In the genomic region with DNA sequence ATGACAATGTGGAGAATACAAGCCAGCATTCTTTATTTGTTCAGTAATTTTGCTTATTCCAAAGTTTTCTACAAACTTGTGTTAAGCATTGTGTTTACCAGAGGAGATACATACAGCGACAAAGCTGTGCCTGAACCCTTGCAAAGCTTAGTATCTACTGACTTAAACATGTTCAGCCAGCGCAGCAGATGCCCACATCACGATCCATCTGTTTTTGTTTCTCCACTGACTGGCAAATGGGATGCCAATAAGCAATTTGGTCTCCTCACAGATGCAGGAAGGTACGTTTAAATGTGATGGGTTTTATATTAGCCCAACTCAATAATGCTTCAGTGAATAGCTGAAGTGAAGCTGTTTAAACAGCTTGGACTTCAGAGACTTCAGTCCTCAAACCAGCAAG, we compare ENCODE assay signal across 22 mouse cellular contexts.
"Had no signal": no experiment of that assay in that cellular context is flagged by ENCODE, and none has a peak within 500 bp of the region (broad histone marks: within the 10 kb centered on the region; RNA-seq: fewer than 3 reads in every experiment).

No protein-coding gene starts in this region.

- H3K36me3 ChIP-seq: hindbrain, embryonic 15.5 days; kidney, embryonic 15.5 days; limb, embryonic 12.5 days; limb, embryonic 15.5 days; midbrain, embryonic 12.5 days; midbrain, embryonic 15.5 days; neural tube, embryonic 12.5 days; neural tube, embryonic 15.5 days; stomach, embryonic 15.5 days had no signal

- H3K4me1 ChIP-seq: hindbrain, embryonic 15.5 days; kidney, embryonic 15.5 days; limb, embryonic 12.5 days; limb, embryonic 15.5 days; midbrain, embryonic 12.5 days; midbrain, embryonic 15.5 days; neural tube, embryonic 12.5 days; neural tube, embryonic 15.5 days; stomach, embryonic 15.5 days had no signal

- H3K9ac ChIP-seq: hindbrain, embryonic 15.5 days; kidney, embryonic 15.5 days; limb, embryonic 12.5 days; limb, embryonic 15.5 days; liver, embryonic 14.5 days; liver, postnatal 0 days; lung, embryonic 14.5 days; midbrain, embryonic 12.5 days; midbrain, embryonic 15.5 days; neural tube, embryonic 12.5 days; neural tube, embryonic 15.5 days; stomach, embryonic 15.5 days had no signal

- DNase-seq: kidney, adult 8-10 months; kidney, postnatal 10 days; kidney, postnatal 36 days; left cerebral cortex, postnatal 4 days; liver, postnatal 0 days; lung, embryonic 14.5 days; lung, postnatal 10 days; lung, postnatal 4 days; spleen, adult 18-20 months; thymus, postnatal 25 days had no signal

- H3K9me3 ChIP-seq: hindbrain, embryonic 15.5 days; kidney, embryonic 15.5 days; limb, embryonic 12.5 days; limb, embryonic 15.5 days; midbrain, embryonic 12.5 days; midbrain, embryonic 15.5 days; neural tube, embryonic 12.5 days; neural tube, embryonic 15.5 days; stomach, embryonic 15.5 days had no signal

- ATAC-seq: intestine, postnatal 0 days; liver, postnatal 0 days; midbrain, embryonic 15.5 days had no signal

- H3K4me2 ChIP-seq: hindbrain, embryonic 15.5 days; kidney, embryonic 15.5 days; limb, embryonic 12.5 days; limb, embryonic 15.5 days; liver, embryonic 11.5 days; lung, embryonic 14.5 days; midbrain, embryonic 12.5 days; midbrain, embryonic 15.5 days; neural tube, embryonic 12.5 days; neural tube, embryonic 15.5 days; stomach, embryonic 15.5 days had no signal

- H3K27me3 ChIP-seq: hindbrain, embryonic 15.5 days; kidney, embryonic 15.5 days; limb, embryonic 12.5 days; limb, embryonic 15.5 days; midbrain, embryonic 12.5 days; midbrain, embryonic 15.5 days; neural tube, embryonic 12.5 days; neural tube, embryonic 15.5 days; stomach, embryonic 15.5 days had no signal

- H3K27ac ChIP-seq: hindbrain, embryonic 15.5 days; kidney, embryonic 15.5 days; limb, embryonic 12.5 days; limb, embryonic 15.5 days; liver, embryonic 14.5 days; midbrain, embryonic 12.5 days; midbrain, embryonic 15.5 days; neural tube, embryonic 12.5 days; neural tube, embryonic 15.5 days; stomach, embryonic 15.5 days had no signal

- H3K4me3 ChIP-seq: hindbrain, embryonic 15.5 days; kidney, embryonic 15.5 days; limb, embryonic 12.5 days; limb, embryonic 15.5 days; midbrain, embryonic 12.5 days; midbrain, embryonic 15.5 days; neural tube, embryonic 12.5 days; neural tube, embryonic 15.5 days; stomach, embryonic 15.5 days had no signal
